Mouse (Mus musculus) ES-E14 (cell line): ENCODE measurements at regions not wholly inside any gene's neighbourhood (a gene's known extent, or its start where the extent isn't known, plus 50 kb on each side); places are given as distances from the start of the nearest gene placed in this dataset.

Source experiments
- DNase-seq: peaks from one replicate; pipeline ENCODE4 v3.0.0-alpha.2; 2013; ENCODE audit warnings: low read depth, low spot score
- H3K27ac ChIP-seq: 2 replicates; pipeline ENCODE4 v1.5.1; 2012; ENCODE audit warnings: low read depth, mild to moderate bottlenecking, low read length, moderate library complexity, mixed read lengths; ENCODE audit not compliant: poor library complexity, insufficient read depth, severe bottlenecking
- H3K36me3 ChIP-seq: 2 replicates; pipeline ENCODE4 v1.6.1; 2012; ENCODE audit warnings: mild to moderate bottlenecking, low read length, moderate library complexity, mixed read lengths; ENCODE audit not compliant: control insufficient read depth, poor library complexity, insufficient read depth, severe bottlenecking
- H3K4me1 ChIP-seq, 2 experiments: fragments of 150-350 bp in 1 of 2; sonication (generic) in 1 of 2; 2 replicates each; pipeline ENCODE4 v1.6.1; 2012; ENCODE audit warnings: low read length in 2 of 2, mild to moderate bottlenecking in 1 of 2, mixed read lengths in 1 of 2; ENCODE audit not compliant: control insufficient read depth in 2 of 2, insufficient read depth in 2 of 2, poor library complexity in 1 of 2
- H3K4me3 ChIP-seq, 2 experiments: fragments of 150-350 bp in 1 of 2; sonication (generic) in 1 of 2; 2 replicates each; pipeline ENCODE4 v1.5.1; 2012; ENCODE audit warnings: low read length in 2 of 2, low read depth in 1 of 2, mild to moderate bottlenecking in 1 of 2, mixed read lengths in 1 of 2; ENCODE audit not compliant: insufficient read depth in 1 of 2, poor library complexity in 1 of 2, severe bottlenecking in 1 of 2
- H3K9ac ChIP-seq: 2 replicates; pipeline ENCODE4 v1.6.1; 2012; ENCODE audit warnings: low read depth, mild to moderate bottlenecking, low read length, mixed read lengths; ENCODE audit not compliant: poor library complexity, insufficient read depth, severe bottlenecking
- H3K9me3 ChIP-seq: fragments of 150-350 bp; sonication (generic); 2 replicates; pipeline ENCODE4 v1.6.1; 2012; ENCODE audit warnings: low read depth, mild to moderate bottlenecking, low read length; ENCODE audit not compliant: control insufficient read depth, insufficient read depth
- CHD2 ChIP-seq: IDR thresholded peaks from 2 replicates; pipeline ENCODE4 v1.6.1; 2014; ENCODE audit warnings: mild to moderate bottlenecking, low read depth, low read length, inconsistent platforms
- HCFC1 ChIP-seq: IDR thresholded peaks from 2 replicates; pipeline ENCODE4 v1.6.1; 2012; ENCODE audit warnings: low read length, inconsistent platforms, borderline replicate concordance; ENCODE audit not compliant: insufficient read depth
- MAFK ChIP-seq: IDR thresholded peaks from 2 replicates; pipeline ENCODE4 v1.6.1; 2014; ENCODE audit warnings: mild to moderate bottlenecking, low read depth, low read length, inconsistent platforms; ENCODE audit not compliant: insufficient read depth
- ZC3H11A ChIP-seq: IDR thresholded peaks from 2 replicates; pipeline ENCODE4 v1.6.1; 2012; ENCODE audit warnings: low read depth, mild to moderate bottlenecking, inconsistent platforms, low read length, borderline replicate concordance
- ZNF384 ChIP-seq: IDR thresholded peaks from 2 replicates; pipeline ENCODE4 v1.6.1; 2012; ENCODE audit warnings: low read depth, low read length, inconsistent platforms
- in situ Hi-C, 2 experiments: fragments of 600-800 bp; cut with MboI; formaldehyde crosslinking; loops; one replicate each; pipeline ENCODE4 v1.15.1; 2025; ENCODE audit warnings: low sequenced_read_pairs in 2 of 2, inconsistent platforms in 1 of 2; ENCODE audit not compliant: unreplicated experiment in 2 of 2

- no peak for DNase-seq
- TF ChIP-seq MAFK (no peak), ZNF384 (no peak), ZC3H11A (no peak), HCFC1 (no peak), CHD2 (no peak)
- Histone ChIP-seq H3K9me3 (no peaks in the 10 kb centered on the region), H3K4me3 (no peak overlapping the region), H3K9ac (no peak overlapping the region), H3K27ac (no peak overlapping the region), H3K36me3 (no peaks in the 10 kb centered on the region), H3K4me1 (peaks cover 3 to 4% of the 10 kb centered on the region in 2 experiments; a peak in 2 of 4 replicates)
- in situ Hi-C loops: loop anchor here in 1 of 2 experiments (25.0 kb wide), 1 partner anchor 96 kb away; the partner anchor contains the start of gene Kcnf1
Observed at GRCm38 (mm10) chr12:17091058-17091457, 79.5 kb upstream of the 2410004P03Rik start.

DNA sequence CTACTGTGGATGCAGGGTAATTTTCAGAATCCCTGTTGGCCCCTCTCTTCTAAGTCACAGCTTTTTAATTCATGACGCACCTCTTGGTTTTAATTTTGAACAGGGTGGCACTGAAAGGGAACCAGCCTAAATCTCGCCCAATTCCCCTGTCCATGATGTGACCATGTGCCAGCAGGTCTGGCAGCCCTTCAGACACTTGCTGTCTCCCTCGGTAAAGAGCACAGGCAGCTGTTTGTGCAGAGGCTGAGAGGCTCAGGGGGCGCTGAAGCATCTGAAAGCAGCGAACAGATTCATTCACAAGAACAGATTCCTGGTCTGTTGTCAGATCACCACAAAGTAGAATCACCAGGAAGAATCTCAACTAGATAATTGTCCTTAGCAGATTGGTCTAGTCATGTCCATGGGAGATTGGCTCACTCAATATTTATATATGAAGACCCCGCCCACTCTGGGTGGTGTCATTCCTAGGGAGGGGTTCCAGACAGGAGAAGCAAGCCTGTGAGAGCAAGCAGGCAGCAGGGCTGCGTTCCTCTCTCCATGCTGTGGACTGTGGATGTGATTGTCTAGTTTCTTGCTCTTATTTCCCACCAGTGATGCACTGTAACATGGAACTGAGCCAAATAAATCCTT is 78.3 kb upstream of the 2410004P03Rik start:
- H3K9me3 ChIP-seq: no peaks in the 10 kb centered on the region
- TF ChIP-seq MAFK (no peak), ZC3H11A (no peak)
- in situ Hi-C loops: loop anchor here in 1 of 2 experiments (25.0 kb wide), 1 partner anchor 97 kb away; the partner anchor contains the start of gene Kcnf1
- no peaks in the 10 kb centered on the region for H3K36me3 ChIP-seq
- peak; percentile 26 for DNase-seq
- H3K4me3 ChIP-seq: no peak overlapping the region
- peaks cover 3 to 4% of the 10 kb centered on the region in 2 experiments; a peak in 2 of 4 replicates for H3K4me1 ChIP-seq
- H3K27ac ChIP-seq: no peak overlapping the region
- H3K9ac ChIP-seq: no peak overlapping the region

- no peak overlapping the region for H3K27ac ChIP-seq
Observed at GRCm38 (mm10) chr12:17087388-17087787, 75.9 kb upstream of the 2410004P03Rik start.

GRCm38 (mm10) chr12:17085209-17085574 is 73.7 kb upstream of the 2410004P03Rik start:
- peaks cover under 1 to 4% of the 10 kb centered on the region in 2 experiments; a peak in 2 of 4 replicates for H3K4me1 ChIP-seq
- no peak for TF ChIP-seq ZNF384
- no peak for TF ChIP-seq CHD2
- H3K9ac ChIP-seq: no peak overlapping the region
- H3K4me3 ChIP-seq: no peak overlapping the region
- H3K9me3 ChIP-seq: no peaks in the 10 kb centered on the region
- DNase-seq: no peak
- in situ Hi-C loops: loop anchor here in 1 of 2 experiments (25.0 kb wide), 1 partner anchor 102 kb away; the partner anchor contains the start of gene Kcnf1
- no peaks in the 10 kb centered on the region for H3K36me3 ChIP-seq
- no peak overlapping the region for H3K27ac ChIP-seq

More at GRCm38 (mm10) chr12:17087388-17087787, 75.9 kb upstream of the 2410004P03Rik start:
- Histone ChIP-seq H3K4me1 (peaks cover 3 to 4% of the 10 kb centered on the region in 2 experiments; a peak in 2 of 4 replicates), H3K9me3 (no peaks in the 10 kb centered on the region), H3K9ac (no peak overlapping the region), H3K36me3 (no peaks in the 10 kb centered on the region), H3K4me3 (no peak overlapping the region)
- TF ChIP-seq ZNF384 (no peak), HCFC1 (no peak), MAFK (no peak), ZC3H11A (no peak), CHD2 (no peak)
- DNase-seq: no peak
- in situ Hi-C loops: loop anchor here in 1 of 2 experiments (25.0 kb wide), 1 partner anchor 100 kb away; the partner anchor contains the start of gene Kcnf1
